Mouse (Mus musculus) forebrain, embryonic 12.5 days (tissue): ENCODE data around the gene Kif1b. TPM values are rescaled to one million over a fixed set of nuclear protein-coding genes. Genes with fewer than 3 reads are reported as not detected.
A peak's percentile ranks its signal among the peaks of the same experiment; 100 is the strongest.

ENCODE experiments used
- ATAC-seq: fragments of 200-750 bp; cut with Nextera tagmentation; 2 replicates; pipeline ENCODE4 v1.8.0; 2017; ENCODE audit warnings: moderate TSS enrichment; ENCODE audit not compliant: low FRiP score
- H3K27ac ChIP-seq: fragments of 300-500 bp; sonication (generic); 2 replicates; pipeline ENCODE4 v1.5.1; 2016; ENCODE audit warnings: mild to moderate bottlenecking
- H3K27me3 ChIP-seq: fragments of 300-500 bp; sonication (generic); 2 replicates; pipeline ENCODE4 v1.6.1; 2016; ENCODE audit warnings: mild to moderate bottlenecking
- H3K36me3 ChIP-seq: fragments of 300-500 bp; sonication (generic); replicated peaks from 2 replicates; pipeline ENCODE4 v1.6.1; 2016; ENCODE audit warnings: mild to moderate bottlenecking
- H3K4me1 ChIP-seq: fragments of 300-500 bp; sonication (generic); 2 replicates; pipeline ENCODE4 v1.6.1; 2016
- H3K4me2 ChIP-seq: fragments of 300-500 bp; sonication (generic); 2 replicates; pipeline ENCODE4 v1.6.1; 2016; ENCODE audit warnings: mild to moderate bottlenecking, moderate library complexity
- H3K4me3 ChIP-seq: fragments of 300-500 bp; sonication (generic); replicated peaks from 2 replicates; pipeline ENCODE4 v1.5.1; 2016; ENCODE audit warnings: mild to moderate bottlenecking
- H3K9ac ChIP-seq: fragments of 300-500 bp; sonication (generic); 2 replicates; pipeline ENCODE4 v1.6.1; 2016; ENCODE audit warnings: mild to moderate bottlenecking
- H3K9me3 ChIP-seq: fragments of 300-500 bp; sonication (generic); 2 replicates; pipeline ENCODE4 v1.6.1; 2016
- WGBS: fragments of 180-500 bp; shearing (Covaris S2); methylation state at CpG from one replicate; pipeline ENCODE4 v1.1.7; 2016; 5-methylcytosine and 5-hydroxymethylcytosine counted together
- polyA plus RNA-seq: library from polyadenylated mRNA; unstranded; fragments of >200 nt; fragmentation: Nextera tagmentation; extraction: Ambion mirVana; gene quantifications from 2 replicates; pipeline ENCODE4 v1.2.1, GENCODE M21; 2016

Gene Kif1b
- polyA plus RNA-seq, 1 experiment from 2014 or later: 123 TPM

GRCm38 (mm10) chr4:149159203-149159602 is 148.3 kb downstream of the Kif1b start:
- Histone ChIP-seq H3K27me3 (no peaks in the 10 kb centered on the region), H3K9ac (no peak overlapping the region), H3K9me3 (peaks cover 4% of the 10 kb centered on the region; the same call in 1 of the 2 replicates), H3K4me2 (no peak overlapping the region), H3K27ac (no peak overlapping the region), H3K4me3 (no peak overlapping the region), H3K4me1 (0 out of 2 replicates have a peak, but pooled peaks cover 3% of the 10 kb centered on the region), H3K36me3 (peaks cover 90% of the 10 kb centered on the region)
- ATAC-seq: no peak
- 92% methylated on average over 2 of the region's 2 CpGs for WGBS

DNA sequence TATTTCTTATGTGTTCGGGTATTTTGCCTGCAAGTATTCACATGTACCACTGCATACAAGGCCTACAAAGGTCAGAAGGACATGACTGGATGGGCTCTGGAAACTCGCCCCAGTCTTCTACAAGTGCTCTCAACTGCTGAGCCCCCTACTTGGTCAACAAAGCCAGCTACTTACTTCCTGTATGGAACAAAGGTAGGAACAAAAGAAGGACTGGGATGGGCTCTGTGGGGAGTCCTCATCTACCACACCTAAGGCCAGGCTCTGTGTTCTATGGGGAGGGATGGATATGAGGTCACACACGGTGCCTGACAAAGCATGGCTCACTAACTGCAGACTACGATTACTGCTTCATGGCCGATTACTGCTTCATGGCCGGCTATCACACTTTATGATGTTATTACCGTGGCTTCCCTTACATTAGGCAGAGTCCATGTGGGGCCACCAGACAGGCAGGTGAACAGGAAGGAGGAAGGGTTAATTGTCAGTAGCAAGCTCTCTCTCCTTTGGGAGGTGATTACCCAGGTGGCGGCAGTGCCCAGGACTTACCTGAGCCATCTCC is 150.0 kb downstream of the Kif1b start:
- peaks cover 98% of the 10 kb centered on the region for H3K36me3 ChIP-seq

DNA sequence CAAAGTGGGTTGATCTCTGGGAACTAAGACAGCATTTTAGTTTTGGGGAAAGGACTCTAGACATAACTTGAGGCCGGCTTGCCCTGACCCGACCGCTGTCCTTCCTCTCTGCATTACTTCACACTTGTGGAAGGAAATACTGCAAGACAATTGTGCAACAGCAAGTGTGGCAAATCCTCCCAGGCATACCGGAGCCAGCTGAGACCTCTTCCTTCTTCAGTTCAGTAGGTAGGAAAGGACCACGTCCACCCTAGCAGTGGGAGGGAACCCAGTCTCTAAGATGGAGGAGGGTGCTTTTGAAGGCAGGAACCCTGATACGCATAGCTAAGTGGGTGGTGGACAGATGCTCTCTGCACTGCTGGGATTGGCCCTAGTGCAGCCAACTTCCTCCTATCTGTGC is 151.8 kb downstream of the Kif1b start:
- Histone ChIP-seq H3K9ac (no peak overlapping the region), H3K36me3 (peaks cover 97% of the 10 kb centered on the region), H3K27me3 (no peaks in the 10 kb centered on the region), H3K4me3 (no peak overlapping the region), H3K27ac (no peak overlapping the region), H3K4me1 (no peaks in the 10 kb centered on the region), H3K4me2 (no peak overlapping the region), H3K9me3 (peaks cover 4% of the 10 kb centered on the region; the same call in 1 of the 2 replicates)
- WGBS: 96% methylated on average over 6 of the region's 6 CpGs
- ATAC-seq: no peak

More for the DNA sequence above, 150.0 kb downstream of the Kif1b start:
- H3K4me3 ChIP-seq: no peak overlapping the region
- no peak overlapping the region for H3K4me2 ChIP-seq
- no peaks in the 10 kb centered on the region for H3K4me1 ChIP-seq
- no peak for ATAC-seq
- H3K27ac ChIP-seq: no peak overlapping the region
- WGBS: 92% methylated on average over 8 of the region's 8 CpGs
- H3K27me3 ChIP-seq: no peaks in the 10 kb centered on the region
- peaks cover 4% of the 10 kb centered on the region; the same call in 1 of the 2 replicates for H3K9me3 ChIP-seq
- H3K9ac ChIP-seq: no peak overlapping the region

DNA sequence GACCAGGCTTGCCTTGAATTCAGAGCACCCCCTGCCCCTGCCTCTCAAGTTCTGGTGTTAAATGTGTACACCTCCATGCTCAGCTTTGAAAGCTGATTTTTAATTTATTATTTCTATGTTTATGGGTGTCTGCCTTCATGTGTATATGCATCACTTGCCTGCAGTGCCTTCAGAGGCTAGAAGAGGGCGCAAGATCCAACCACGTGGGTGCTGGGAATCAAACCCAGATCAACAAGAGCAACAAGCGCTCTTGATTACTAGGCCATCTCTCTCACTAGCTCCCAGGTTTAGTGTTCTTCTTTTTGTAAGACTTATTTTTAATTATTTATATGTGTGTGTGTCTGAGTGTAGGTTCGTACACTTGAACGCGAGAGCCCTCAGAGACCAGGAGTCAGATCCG is 152.6 kb downstream of the Kif1b start:
- ATAC-seq: no peak
- H3K27ac ChIP-seq: no peak overlapping the region
- WGBS: 95% methylated on average over 7 of the region's 7 CpGs
- H3K4me3 ChIP-seq: no peak overlapping the region
- no peak overlapping the region for H3K9ac ChIP-seq
- peaks cover 98% of the 10 kb centered on the region for H3K36me3 ChIP-seq
- H3K4me2 ChIP-seq: no peak overlapping the region
- H3K27me3 ChIP-seq: no peaks in the 10 kb centered on the region
- no peaks in the 10 kb centered on the region for H3K4me1 ChIP-seq
- H3K9me3 ChIP-seq: peaks cover 4% of the 10 kb centered on the region; the same call in 1 of the 2 replicates

GRCm38 (mm10) chr4:149150721-149151120 is 156.8 kb downstream of the Kif1b start:
- peaks cover 63% of the 10 kb centered on the region for H3K36me3 ChIP-seq

GRCm38 (mm10) chr4:149150256-149150655 is 157.2 kb downstream of the Kif1b start:
- 91% methylated on average over 11 of the region's 11 CpGs for WGBS
- H3K27ac ChIP-seq: no peak overlapping the region
- peaks cover 5% of the 10 kb centered on the region; the same call in 1 of the 2 replicates for H3K4me1 ChIP-seq
- no peak overlapping the region for H3K4me2 ChIP-seq
- H3K4me3 ChIP-seq: no peak overlapping the region
- peaks cover 4% of the 10 kb centered on the region; the same call in 1 of the 2 replicates for H3K9me3 ChIP-seq
- H3K9ac ChIP-seq: no peak overlapping the region
- H3K36me3 ChIP-seq: peaks cover 58% of the 10 kb centered on the region
- H3K27me3 ChIP-seq: no peaks in the 10 kb centered on the region
- ATAC-seq: no peak

More at GRCm38 (mm10) chr4:149150721-149151120, 156.8 kb downstream of the Kif1b start:
- Histone ChIP-seq H3K9me3 (peaks cover 4% of the 10 kb centered on the region; the same call in 1 of the 2 replicates), H3K4me3 (no peak overlapping the region), H3K4me2 (no peak overlapping the region), H3K4me1 (peaks cover 5% of the 10 kb centered on the region; the same call in 1 of the 2 replicates), H3K27me3 (no peaks in the 10 kb centered on the region), H3K9ac (no peak overlapping the region), H3K27ac (no peak overlapping the region)
- WGBS: 95% methylated on average over 11 of the region's 11 CpGs
- no peak for ATAC-seq

GRCm38 (mm10) chr4:149149611-149150010 is 157.9 kb downstream of the Kif1b start:
- no peak overlapping the region for H3K9ac ChIP-seq
- H3K4me2 ChIP-seq: no peak overlapping the region
- ATAC-seq: no peak
- H3K4me1 ChIP-seq: peaks cover 6% of the 10 kb centered on the region; the same call in 1 of the 2 replicates
- WGBS: 84% methylated on average over 7 of the region's 7 CpGs
- no peaks in the 10 kb centered on the region for H3K9me3 ChIP-seq
- peaks cover 52% of the 10 kb centered on the region for H3K36me3 ChIP-seq
- no peaks in the 10 kb centered on the region for H3K27me3 ChIP-seq
- H3K27ac ChIP-seq: no peak overlapping the region
- H3K4me3 ChIP-seq: no peak overlapping the region

DNA sequence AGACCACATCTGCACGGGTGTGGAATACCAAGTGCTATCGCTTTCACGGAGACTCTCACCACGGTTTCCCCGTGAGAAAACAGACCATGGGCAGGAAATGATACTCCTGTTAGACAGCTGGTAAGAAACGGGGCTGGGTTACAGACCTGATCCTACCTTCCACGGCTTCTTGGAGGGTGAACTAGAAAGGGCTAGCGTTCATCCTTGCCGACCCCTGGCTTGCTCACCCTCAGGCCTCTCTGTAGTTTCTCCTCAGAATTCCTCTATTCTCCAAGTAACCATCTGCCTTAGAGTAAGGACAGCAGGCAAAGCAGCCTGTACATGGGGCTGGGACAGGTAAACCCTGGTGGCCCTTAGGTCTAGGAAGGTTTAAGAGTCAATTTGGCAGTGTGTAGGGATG is 158.3 kb downstream of the Kif1b start:
- H3K9ac ChIP-seq: no peak overlapping the region
- H3K9me3 ChIP-seq: no peaks in the 10 kb centered on the region
- ATAC-seq: no peak
- H3K27ac ChIP-seq: no peak overlapping the region
- peaks cover 8% of the 10 kb centered on the region; the same call in 1 of the 2 replicates for H3K4me1 ChIP-seq
- no peak overlapping the region for H3K4me2 ChIP-seq
- H3K27me3 ChIP-seq: no peaks in the 10 kb centered on the region
- 82% methylated on average over 9 of the region's 9 CpGs for WGBS
- peaks cover 48% of the 10 kb centered on the region for H3K36me3 ChIP-seq
- no peak overlapping the region for H3K4me3 ChIP-seq

GRCm38 (mm10) chr4:149148084-149148483 is 159.4 kb downstream of the Kif1b start:
- Histone ChIP-seq H3K9me3 (no peaks in the 10 kb centered on the region), H3K36me3 (peaks cover 37% of the 10 kb centered on the region), H3K27ac (no peak overlapping the region), H3K9ac (no peak overlapping the region), H3K4me1 (peaks cover 8% of the 10 kb centered on the region; the same call in 1 of the 2 replicates), H3K4me2 (no peak overlapping the region), H3K4me3 (no peak overlapping the region), H3K27me3 (no peaks in the 10 kb centered on the region)
- no peak for ATAC-seq
- 81% methylated on average over 4 of the region's 4 CpGs for WGBS

DNA sequence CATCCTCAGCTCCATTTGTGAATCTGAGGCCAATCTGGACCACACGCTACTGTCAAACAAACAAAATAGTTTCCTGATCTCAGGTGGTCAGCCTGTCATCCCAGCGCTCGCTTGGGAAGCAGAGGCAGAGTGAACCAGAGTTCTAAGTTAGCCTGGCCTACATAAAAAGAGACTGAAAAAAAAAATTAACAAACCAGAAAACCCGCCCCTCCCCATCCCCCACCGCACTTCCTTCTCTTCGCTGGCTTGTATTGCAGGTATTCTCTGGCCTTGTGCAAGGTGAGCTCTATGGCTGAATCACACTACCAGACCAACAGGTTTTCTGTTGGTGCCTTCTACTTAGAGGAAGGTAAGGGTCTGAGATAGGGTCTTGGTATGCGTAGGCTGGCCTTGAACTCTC is 160.0 kb downstream of the Kif1b start:
- 88% methylated on average over 7 of the region's 7 CpGs for WGBS
- H3K9me3 ChIP-seq: no peaks in the 10 kb centered on the region

DNA sequence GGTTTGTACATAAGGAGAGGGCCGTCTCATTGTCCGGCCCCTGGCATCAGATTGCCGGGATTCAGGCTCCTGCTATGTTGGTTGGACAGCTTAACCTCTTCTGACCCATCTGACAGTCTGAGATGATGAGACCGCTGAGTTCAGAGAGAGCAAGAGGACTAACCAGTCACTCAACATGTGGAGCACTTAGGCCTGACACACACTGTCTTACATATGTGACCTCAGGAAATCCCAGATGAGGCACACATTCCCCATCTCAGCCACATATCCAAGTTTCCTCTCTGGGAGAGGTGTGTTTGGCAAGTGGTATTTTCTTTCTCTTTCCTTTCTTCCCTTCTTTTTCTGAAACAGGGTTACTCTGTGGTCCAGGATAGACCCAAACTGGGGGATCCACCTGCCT is 162.3 kb downstream of the Kif1b start:
- Histone ChIP-seq H3K4me3 (no peak overlapping the region), H3K4me2 (no peak overlapping the region), H3K36me3 (peaks cover 9% of the 10 kb centered on the region), H3K9me3 (no peaks in the 10 kb centered on the region), H3K4me1 (peaks cover 8% of the 10 kb centered on the region; the same call in 1 of the 2 replicates), H3K9ac (no peak overlapping the region), H3K27ac (peak overlapping the region; percentile 51; the same call in 1 of the 2 replicates), H3K27me3 (no peaks in the 10 kb centered on the region)
- ATAC-seq: no peak
- 81% methylated on average over 4 of the region's 4 CpGs for WGBS

More for the DNA sequence above, 160.0 kb downstream of the Kif1b start:
- ATAC-seq: no peak
- Histone ChIP-seq H3K4me1 (peaks cover 8% of the 10 kb centered on the region; the same call in 1 of the 2 replicates), H3K27ac (no peak overlapping the region), H3K9ac (no peak overlapping the region), H3K4me3 (no peak overlapping the region), H3K36me3 (peaks cover 31% of the 10 kb centered on the region), H3K4me2 (no peak overlapping the region), H3K27me3 (no peaks in the 10 kb centered on the region)

DNA sequence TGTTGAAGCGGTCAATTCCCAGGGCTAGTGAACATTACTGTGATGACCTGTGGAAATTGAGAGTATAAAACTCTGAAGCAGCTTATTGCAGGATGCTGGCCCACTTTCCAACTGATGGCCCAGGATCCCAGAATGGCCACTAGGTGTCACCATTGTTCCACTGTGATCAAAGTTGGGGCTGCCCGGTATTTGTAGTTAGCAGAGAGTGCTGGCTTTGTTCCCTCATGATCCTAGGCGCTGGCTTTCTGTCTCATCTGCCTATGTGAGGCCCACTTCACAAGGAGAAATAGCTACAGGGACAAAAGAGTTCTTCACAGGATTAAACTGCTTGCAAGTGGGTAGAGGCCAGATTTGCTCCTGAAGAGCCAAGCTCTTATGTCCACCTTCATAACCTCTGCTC is 163.0 kb downstream of the Kif1b start:
- no peaks in the 10 kb centered on the region for H3K27me3 ChIP-seq
- peaks cover 8% of the 10 kb centered on the region; the same call in 1 of the 2 replicates for H3K4me1 ChIP-seq
- H3K4me3 ChIP-seq: no peak overlapping the region
- peak; percentile 82 for ATAC-seq
- H3K9me3 ChIP-seq: no peaks in the 10 kb centered on the region
- WGBS: 6% methylated on average over 3 of the region's 3 CpGs
- H3K4me2 ChIP-seq: no peak overlapping the region
- peaks cover 2% of the 10 kb centered on the region for H3K36me3 ChIP-seq
- no peak overlapping the region for H3K9ac ChIP-seq
- peak overlapping the region; percentile 51 for H3K27ac ChIP-seq

DNA sequence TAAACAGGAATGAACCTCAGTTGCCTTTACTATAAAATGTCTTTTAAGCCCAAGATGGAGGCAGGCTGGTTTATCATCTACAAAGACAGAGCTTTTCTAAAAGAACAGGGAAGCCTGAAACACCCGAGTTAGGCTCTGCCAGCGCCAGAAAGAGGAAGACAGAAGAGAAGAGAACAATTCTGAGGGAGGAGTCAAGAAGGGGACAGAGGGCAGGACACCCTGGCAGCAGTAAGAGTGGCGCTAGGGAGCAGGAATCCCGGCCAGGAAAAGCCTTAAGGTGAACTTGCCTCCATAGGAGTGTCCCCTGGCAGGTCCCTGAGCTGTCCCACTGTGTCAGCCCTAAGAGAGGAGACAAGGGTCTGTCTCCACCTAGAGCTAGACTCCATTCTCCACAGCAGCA is 163.9 kb downstream of the Kif1b start:
- Histone ChIP-seq H3K27me3 (no peaks in the 10 kb centered on the region), H3K36me3 (no peaks in the 10 kb centered on the region), H3K9ac (no peak overlapping the region), H3K4me3 (no peak overlapping the region), H3K9me3 (no peaks in the 10 kb centered on the region), H3K27ac (no peak overlapping the region), H3K4me2 (no peak overlapping the region), H3K4me1 (peaks cover 8% of the 10 kb centered on the region; the same call in 1 of the 2 replicates)
- WGBS: 41% methylated on average over 4 of the region's 4 CpGs
- no peak for ATAC-seq
